ENCODE assay signal across 16 mouse cellular contexts in genomic region chr19:55933947-55934729, GRCm38 (mm10).
DNase-seq lines count a peak whose midpoint lies in the region; ATAC-seq and TF ChIP-seq lines count a peak whose summit lies in the region.
"Had no signal": no experiment of that assay in that cellular context is flagged by ENCODE, and none has a peak within 500 bp of the region (broad histone marks: within the 10 kb centered on the region; RNA-seq: fewer than 3 reads in every experiment).

No protein-coding gene starts in this region.

- H3K9me3 ChIP-seq in embryonic facial prominence, embryonic 14.5 days (ENCODE audit: control insufficient read depth, low read length) = 0 out of 2 replicates have a peak, but pooled peaks cover 4% of the 10 kb centered on the region
- H3K9me3 ChIP-seq in embryonic facial prominence, embryonic 10.5 days = no peaks in the 10 kb centered on the region; the same call in 1 of the 2 replicates
- no peaks in the 10 kb centered on the region for H3K9me3 ChIP-seq in midbrain, embryonic 15.5 days
- H3K9me3 ChIP-seq: embryonic facial prominence, embryonic 13.5 days; forebrain, embryonic 13.5 days; neural tube, embryonic 12.5 days had no signal

- no peak overlapping the region for H3K4me3 ChIP-seq in embryonic facial prominence, embryonic 14.5 days (ENCODE audit: low read depth, low read length)
- no peak overlapping the region for H3K4me3 ChIP-seq in embryonic facial prominence, embryonic 10.5 days
- no peak overlapping the region for H3K4me3 ChIP-seq in midbrain, embryonic 15.5 days
- no peak overlapping the region for H3K4me3 ChIP-seq in left cerebral cortex, adult 2 months
- H3K4me3 ChIP-seq: embryonic facial prominence, embryonic 13.5 days; forebrain, embryonic 13.5 days; megakaryocyte, embryonic 14.5 days; neural tube, embryonic 12.5 days had no signal

- H3K9ac ChIP-seq in embryonic facial prominence, embryonic 14.5 days (ENCODE audit: low read depth, low read length) = no peak overlapping the region
- H3K9ac ChIP-seq in midbrain, embryonic 15.5 days = no peak overlapping the region; the same call in 1 of the 2 replicates
- H3K9ac ChIP-seq: embryonic facial prominence, embryonic 13.5 days; forebrain, embryonic 13.5 days; neural tube, embryonic 12.5 days had no signal

- no peak for TF ChIP-seq CTCF in left cerebral cortex, adult 2 months (IDR thresholded peaks at IDR 0.05)

- H3K27ac ChIP-seq in embryonic facial prominence, embryonic 14.5 days (replicated peaks; ENCODE audit: low read depth, low read length) = no peak overlapping the region
- no peak overlapping the region for H3K27ac ChIP-seq in embryonic facial prominence, embryonic 10.5 days (replicated peaks)
- H3K27ac ChIP-seq in midbrain, embryonic 15.5 days = peak overlapping the region; percentile 67
- no peak overlapping the region for H3K27ac ChIP-seq in left cerebral cortex, adult 2 months
- H3K27ac ChIP-seq: embryonic facial prominence, embryonic 13.5 days; forebrain, embryonic 13.5 days; neural tube, embryonic 12.5 days had no signal

- WGBS in embryonic facial prominence, embryonic 14.5 days = 78% methylated on average over 7 of the region's 7 CpGs
- 79% methylated on average over 7 of the region's 7 CpGs for WGBS in embryonic facial prominence, embryonic 10.5 days
- 46% methylated on average over 7 of the region's 7 CpGs for WGBS in midbrain, embryonic 15.5 days

- intact Hi-C loops in left cerebral cortex, adult 2 months (cut with DNase I) = no loop called here

- no peak overlapping the region for H3K4me2 ChIP-seq in embryonic facial prominence, embryonic 14.5 days (ENCODE audit: low read depth, low read length)
- no peak overlapping the region for H3K4me2 ChIP-seq in midbrain, embryonic 15.5 days
- H3K4me2 ChIP-seq: embryonic facial prominence, embryonic 13.5 days; forebrain, embryonic 13.5 days; heart, embryonic 11.5 days; neural tube, embryonic 12.5 days had no signal

- no peak for DNase-seq in embryonic facial prominence, embryonic 14.5 days (ENCODE audit: low spot score)
- DNase-seq in embryonic facial prominence, embryonic 10.5 days (ENCODE audit: low spot score) = no peak
- peak; percentile 49 to 50 for DNase-seq in kidney, postnatal 4 days
- DNase-seq in kidney, adult 11 months = no peak
- DNase-seq in adrenal gland, postnatal 14 days = peak; percentile 54
- no peak for DNase-seq in left cerebral cortex, adult 2 months (ENCODE audit: extremely low spot score in 1 of 2, low spot score in 2 of 2)
- no peak for DNase-seq in testis, postnatal 10 days (ENCODE audit: low spot score)
- DNase-seq: cerebellum, postnatal 36 days; gastrocnemius, postnatal 10 days; thymus, adult 18-20 months had no signal

- H3K36me3 ChIP-seq in embryonic facial prominence, embryonic 14.5 days (ENCODE audit: control insufficient read depth, insufficient read depth, low read length) = peaks cover 16% of the 10 kb centered on the region
- H3K36me3 ChIP-seq in embryonic facial prominence, embryonic 10.5 days (replicated peaks) = peaks cover 27% of the 10 kb centered on the region
- H3K36me3 ChIP-seq in midbrain, embryonic 15.5 days (replicated peaks) = no peaks in the 10 kb centered on the region

- H3K4me1 ChIP-seq in embryonic facial prominence, embryonic 14.5 days (ENCODE audit: control insufficient read depth, insufficient read depth, low read length) = no peaks in the 10 kb centered on the region
- H3K4me1 ChIP-seq in embryonic facial prominence, embryonic 10.5 days = peaks cover 14% of the 10 kb centered on the region
- H3K4me1 ChIP-seq in midbrain, embryonic 15.5 days = peaks cover 8% of the 10 kb centered on the region
- H3K4me1 ChIP-seq: embryonic facial prominence, embryonic 13.5 days; megakaryocyte, embryonic 14.5 days had no signal

- peak; percentile 56 for ATAC-seq in embryonic facial prominence, embryonic 14.5 days (ENCODE audit: low read depth)
- ATAC-seq in midbrain, embryonic 15.5 days (replicated peaks) = peak; percentile 45
- ATAC-seq: forebrain, embryonic 13.5 days had no signal

- no peaks in the 10 kb centered on the region for H3K27me3 ChIP-seq in embryonic facial prominence, embryonic 14.5 days (replicated peaks; ENCODE audit: control insufficient read depth, insufficient read depth, low read length)
- H3K27me3 ChIP-seq in embryonic facial prominence, embryonic 10.5 days (replicated peaks; ENCODE audit: low read depth, poor library complexity, severe bottlenecking) = no peaks in the 10 kb centered on the region; the same call in 1 of the 2 replicates
- no peaks in the 10 kb centered on the region for H3K27me3 ChIP-seq in midbrain, embryonic 15.5 days (replicated peaks)
- H3K27me3 ChIP-seq: embryonic facial prominence, embryonic 13.5 days; neural tube, embryonic 12.5 days had no signal

Comparison
In these comparisons a context has a peak if more than half of its experiments do, and no peak if none do; other contexts are left out.
1. DNase-seq: peak in kidney, postnatal 4 days (2 of 2) and adrenal gland, postnatal 14 days (single experiment); none in embryonic facial prominence, embryonic 14.5 days (single experiment), embryonic facial prominence, embryonic 10.5 days (single experiment), kidney, adult 11 months (single experiment), left cerebral cortex, adult 2 months (0 of 2) and testis, postnatal 10 days (single experiment).